Mouse (Mus musculus) hindbrain, embryonic 12.5 days (tissue): ENCODE measurements at regions not wholly inside any gene's neighbourhood (a gene's known extent, or its start where the extent isn't known, plus 50 kb on each side); places are given as distances from the start of the nearest gene placed in this dataset.
"Not testable (repeated sequence)": the region's sequence is repeated elsewhere in the genome, so short reads cannot be mapped to it uniquely, and the experiment has no call there.

ENCODE experiments used
- ATAC-seq: fragments of 200-750 bp; cut with Nextera tagmentation; 2 replicates; pipeline ENCODE4 v1.8.0; 2017; ENCODE audit warnings: moderate TSS enrichment; ENCODE audit not compliant: low FRiP score
- H3K27ac ChIP-seq: fragments of 300-500 bp; sonication (generic); 2 replicates; pipeline ENCODE4 v1.5.1; 2016; ENCODE audit warnings: mild to moderate bottlenecking
- H3K27me3 ChIP-seq: fragments of 300-500 bp; sonication (generic); 2 replicates; pipeline ENCODE4 v1.6.1; 2016; ENCODE audit warnings: mild to moderate bottlenecking
- H3K36me3 ChIP-seq: fragments of 300-500 bp; sonication (generic); 2 replicates; pipeline ENCODE4 v1.6.1; 2016; ENCODE audit warnings: mild to moderate bottlenecking
- H3K4me1 ChIP-seq: fragments of 300-500 bp; sonication (generic); 2 replicates; pipeline ENCODE4 v1.6.1; 2016
- H3K4me2 ChIP-seq: fragments of 300-500 bp; sonication (generic); replicated peaks from 2 replicates; pipeline ENCODE4 v1.6.1; 2016; ENCODE audit warnings: mild to moderate bottlenecking
- H3K4me3 ChIP-seq: fragments of 300-500 bp; sonication (generic); 2 replicates; pipeline ENCODE4 v1.5.1; 2016; ENCODE audit warnings: mild to moderate bottlenecking
- H3K9ac ChIP-seq: fragments of 300-500 bp; sonication (generic); 2 replicates; pipeline ENCODE4 v1.6.1; 2016; ENCODE audit warnings: mild to moderate bottlenecking, moderate library complexity
- H3K9me3 ChIP-seq: fragments of 300-500 bp; sonication (generic); replicated peaks from 2 replicates; pipeline ENCODE4 v1.6.1; 2016; ENCODE audit warnings: mild to moderate bottlenecking
- WGBS: fragments of 180-500 bp; shearing (Covaris S2); methylation state at CpG from one replicate; pipeline ENCODE4 v1.1.7; 2016; 5-methylcytosine and 5-hydroxymethylcytosine counted together

DNA sequence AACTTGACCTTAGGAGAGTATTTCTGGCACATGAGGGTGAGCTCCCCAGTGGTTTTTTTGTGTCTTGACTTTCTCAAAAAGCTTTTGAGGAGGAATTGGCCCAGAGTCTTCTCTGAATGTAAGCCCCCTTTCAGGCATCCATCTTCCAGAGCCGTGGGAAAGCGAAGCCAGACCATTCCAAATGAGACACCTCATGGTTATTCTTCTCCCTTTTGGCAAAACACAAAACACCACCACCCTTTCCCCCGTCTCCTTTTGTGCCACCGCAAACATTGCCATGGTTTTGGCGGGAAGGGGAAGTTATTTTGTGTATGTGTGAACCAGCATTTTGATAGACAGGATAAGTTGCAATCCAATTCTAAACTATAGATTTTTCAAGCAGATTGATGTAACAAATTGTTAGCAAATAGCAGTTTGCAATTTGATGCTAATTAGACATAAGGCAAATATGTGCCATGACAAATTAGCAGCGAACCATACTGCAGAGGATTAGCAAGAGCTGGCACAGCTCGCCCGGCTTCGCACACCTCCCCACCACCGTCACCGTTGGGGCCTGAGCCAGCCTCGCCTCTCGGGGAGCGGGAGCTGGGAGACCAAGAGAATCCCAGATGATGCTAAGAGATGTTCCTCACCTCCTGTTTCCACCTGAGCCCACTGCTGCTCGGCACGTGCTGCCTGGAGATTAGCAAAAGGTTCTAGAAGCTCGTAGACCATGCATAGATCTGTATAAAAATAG is 404.9 kb upstream of the Zfp507 start:
- H3K27me3 ChIP-seq, result no peaks in the 10 kb centered on the region
- no peak overlapping the region for H3K27ac ChIP-seq
- no peaks in the 10 kb centered on the region for H3K4me1 ChIP-seq
- H3K4me2 ChIP-seq, result no peak overlapping the region
- no peak for ATAC-seq
- H3K36me3 ChIP-seq, result no peaks in the 10 kb centered on the region
- H3K4me3 ChIP-seq, result no peak overlapping the region
- 76% methylated on average over 17 of the region's 17 CpGs for WGBS
- H3K9ac ChIP-seq, result no peak overlapping the region
- no peaks in the 10 kb centered on the region; the same call in 1 of the 2 replicates for H3K9me3 ChIP-seq

DNA sequence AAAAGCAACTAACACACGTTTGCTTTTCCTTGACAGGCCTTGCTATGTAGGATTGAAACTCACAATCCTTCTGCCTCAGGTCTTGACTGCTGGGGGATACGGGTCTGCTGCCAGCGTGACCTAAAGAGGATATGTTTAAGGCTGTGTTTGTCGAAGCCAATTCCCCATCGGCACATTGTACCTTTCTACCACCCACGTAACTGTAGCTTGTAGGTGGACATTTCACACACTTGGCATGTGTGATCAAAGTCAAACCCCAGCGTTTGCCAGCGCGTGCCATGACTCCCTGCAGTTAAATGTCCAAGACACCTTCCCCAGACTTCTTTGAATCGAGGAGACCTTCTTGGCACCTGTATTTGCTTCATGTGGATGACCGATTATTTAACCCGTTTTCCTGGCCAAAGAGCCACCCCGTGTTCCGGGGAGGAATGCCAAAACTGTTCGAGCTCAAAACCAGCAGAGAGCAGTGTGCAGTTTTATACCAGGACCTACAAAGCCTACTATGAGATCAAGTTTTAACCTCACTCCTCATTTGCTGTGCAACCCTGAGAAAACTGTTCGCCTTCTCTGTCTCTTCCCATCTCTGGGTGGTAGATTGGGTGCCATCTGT is 395.4 kb upstream of the Zfp507 start:
- 91% methylated on average over 16 of the region's 16 CpGs for WGBS
- H3K9me3 ChIP-seq, result no peaks in the 10 kb centered on the region
- H3K27ac ChIP-seq, result no peak overlapping the region
- no peak for ATAC-seq
- H3K36me3 ChIP-seq, result no peaks in the 10 kb centered on the region
- H3K9ac ChIP-seq, result no peak overlapping the region
- H3K27me3 ChIP-seq, result no peaks in the 10 kb centered on the region
- no peaks in the 10 kb centered on the region for H3K4me1 ChIP-seq
- no peak overlapping the region for H3K4me2 ChIP-seq
- no peak overlapping the region for H3K4me3 ChIP-seq

DNA sequence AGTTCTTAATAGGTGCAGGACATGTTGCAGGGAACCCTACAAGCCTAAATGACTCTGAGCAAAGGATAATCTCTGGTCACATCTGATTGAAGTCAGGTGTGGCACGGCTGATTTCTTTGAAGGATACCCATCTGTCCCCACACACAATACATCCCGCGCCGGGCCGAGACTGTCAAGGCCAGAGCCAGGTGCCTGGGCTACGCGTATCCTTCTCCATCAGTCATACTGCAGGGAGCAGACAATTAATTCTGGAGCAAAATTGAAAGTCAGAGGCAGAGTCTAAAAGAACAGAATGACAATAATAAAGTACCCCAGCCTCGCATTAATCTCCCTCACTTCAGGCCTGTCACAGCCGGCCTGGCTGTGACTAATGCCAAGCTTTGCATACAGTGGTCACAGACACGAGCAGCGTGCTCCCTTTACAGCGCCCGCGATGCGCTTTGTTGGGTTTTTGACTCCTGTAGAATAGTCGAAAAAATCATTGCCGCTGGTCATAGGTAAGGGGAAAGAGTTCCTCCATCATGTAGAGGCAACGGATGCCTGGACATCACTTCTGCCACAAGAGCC is 393.4 kb upstream of the Zfp507 start:
- H3K36me3 ChIP-seq, result no peaks in the 10 kb centered on the region
- H3K4me1 ChIP-seq, result peaks cover 3% of the 10 kb centered on the region; the same call in 1 of the 2 replicates
- H3K4me3 ChIP-seq, result no peak overlapping the region
- H3K4me2 ChIP-seq, result no peak overlapping the region
- WGBS, result 65% methylated on average over 18 of the region's 18 CpGs
- H3K9ac ChIP-seq, result no peak overlapping the region
- no peaks in the 10 kb centered on the region for H3K9me3 ChIP-seq
- peak; percentile 81 for ATAC-seq
- no peak overlapping the region for H3K27ac ChIP-seq
- H3K27me3 ChIP-seq, result no peaks in the 10 kb centered on the region

DNA sequence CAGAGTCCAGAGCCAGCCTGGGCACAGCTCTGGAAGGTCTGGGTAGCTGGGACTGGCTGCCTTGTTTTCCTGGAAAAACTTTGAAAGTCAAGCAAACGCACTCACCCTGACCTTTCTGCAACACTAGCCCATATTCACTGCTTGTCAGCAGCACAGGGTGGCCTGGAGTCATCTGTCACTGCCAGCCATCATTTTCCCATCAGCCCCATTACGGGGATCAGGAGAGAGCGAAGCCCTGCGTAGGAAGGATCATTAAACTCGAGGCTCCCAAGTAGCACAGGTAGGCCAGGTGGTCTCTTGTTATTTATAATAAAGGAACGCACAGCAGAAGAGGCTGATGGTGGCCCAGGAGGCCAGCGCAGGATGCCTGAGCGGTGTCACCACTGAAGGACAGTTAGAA is 389.8 kb upstream of the Zfp507 start:
- Histone ChIP-seq H3K36me3 (no peaks in the 10 kb centered on the region), H3K9me3 (no peaks in the 10 kb centered on the region), H3K27ac (no peak overlapping the region), H3K4me3 (no peak overlapping the region), H3K27me3 (no peaks in the 10 kb centered on the region), H3K9ac (no peak overlapping the region), H3K4me2 (no peak overlapping the region), H3K4me1 (peaks cover 3% of the 10 kb centered on the region; the same call in 1 of the 2 replicates)
- 0 out of 2 replicates have a peak, but pooled peaks have one; percentile 6 for ATAC-seq
- WGBS, result 68% methylated on average over 8 of the region's 8 CpGs

DNA sequence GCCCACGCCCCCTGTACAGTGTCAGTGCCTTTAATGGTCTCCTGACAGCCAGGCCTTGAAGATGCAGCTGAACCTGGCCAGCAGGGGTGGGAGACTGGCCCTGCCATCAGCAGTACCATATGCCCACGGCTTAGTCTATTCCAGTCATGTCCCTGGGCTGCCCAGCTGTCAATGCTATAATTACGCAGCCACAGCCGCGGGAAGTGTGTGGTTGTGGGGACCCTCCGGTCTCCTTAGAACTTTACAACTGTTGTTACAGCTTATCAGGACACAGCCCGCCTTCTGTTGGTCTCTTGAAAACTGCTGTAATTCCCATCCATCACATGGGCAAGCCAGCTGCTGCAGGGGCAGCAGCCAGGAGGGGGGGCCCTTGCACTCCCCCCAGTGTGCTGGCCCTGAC is 375.1 kb upstream of the Zfp507 start:
- H3K4me3 ChIP-seq, result no peak overlapping the region
- no peaks in the 10 kb centered on the region for H3K36me3 ChIP-seq
- 66% methylated on average over 7 of the region's 7 CpGs for WGBS

DNA sequence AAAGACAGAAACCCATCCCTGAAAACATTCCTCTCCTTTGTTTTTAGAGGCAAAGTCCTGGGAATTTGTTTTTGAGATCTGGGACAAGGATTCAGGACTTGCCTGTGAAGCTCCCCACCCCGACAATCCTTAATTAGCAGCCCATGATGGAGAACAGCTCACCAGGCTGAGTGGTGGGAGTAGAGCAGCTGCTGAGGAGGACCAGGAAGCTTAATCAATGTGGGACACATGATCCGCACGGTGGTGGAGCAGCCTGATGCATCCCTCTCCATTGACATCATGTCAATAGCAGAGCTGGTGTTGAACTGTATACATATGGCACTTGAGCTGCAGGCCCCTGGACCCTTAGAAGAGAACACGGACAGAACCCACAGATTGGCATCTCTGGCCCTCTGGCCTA is 372.5 kb upstream of the Zfp507 start:
- no peak for ATAC-seq
- no peak overlapping the region for H3K4me2 ChIP-seq
- WGBS, result 87% methylated on average over 4 of the region's 4 CpGs
- H3K9ac ChIP-seq, result no peak overlapping the region
- H3K4me1 ChIP-seq, result no peaks in the 10 kb centered on the region
- H3K27ac ChIP-seq, result no peak overlapping the region
- no peak overlapping the region for H3K4me3 ChIP-seq
- H3K36me3 ChIP-seq, result no peaks in the 10 kb centered on the region
- H3K27me3 ChIP-seq, result no peaks in the 10 kb centered on the region
- H3K9me3 ChIP-seq, result no peaks in the 10 kb centered on the region

More for the DNA sequence above, 375.1 kb upstream of the Zfp507 start:
- Histone ChIP-seq H3K27me3 (no peaks in the 10 kb centered on the region), H3K4me1 (no peaks in the 10 kb centered on the region), H3K9ac (no peak overlapping the region), H3K4me2 (no peak overlapping the region), H3K9me3 (no peaks in the 10 kb centered on the region), H3K27ac (no peak overlapping the region)
- ATAC-seq, result no peak

DNA sequence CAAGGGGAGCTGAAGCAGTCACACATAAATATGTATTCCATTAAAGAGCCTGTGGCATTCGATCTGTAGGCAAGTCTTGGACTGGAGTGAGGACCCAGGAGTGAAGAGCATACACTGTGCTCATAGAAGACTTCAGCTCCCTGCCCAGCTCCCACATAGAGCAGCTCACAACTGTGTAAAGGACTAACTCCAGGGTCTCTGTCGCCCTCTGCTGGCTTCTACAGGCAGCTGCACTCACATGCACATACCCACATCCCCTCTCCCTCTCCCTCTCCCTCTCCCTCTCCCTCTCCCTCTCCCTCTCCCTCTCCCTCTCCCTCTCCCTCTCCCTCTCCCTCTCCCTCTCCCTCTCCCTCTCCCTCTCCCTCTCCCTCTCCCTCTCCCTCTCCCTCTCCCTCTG is 369.7 kb upstream of the Zfp507 start:
- not testable (repeated sequence) for H3K36me3 ChIP-seq, H3K9me3 ChIP-seq, H3K4me3 ChIP-seq, ATAC-seq, H3K4me2 ChIP-seq, H3K27ac ChIP-seq, H3K27me3 ChIP-seq, H3K9ac ChIP-seq, H3K4me1 ChIP-seq
- 47% methylated on average over 2 of the region's 2 CpGs for WGBS

DNA sequence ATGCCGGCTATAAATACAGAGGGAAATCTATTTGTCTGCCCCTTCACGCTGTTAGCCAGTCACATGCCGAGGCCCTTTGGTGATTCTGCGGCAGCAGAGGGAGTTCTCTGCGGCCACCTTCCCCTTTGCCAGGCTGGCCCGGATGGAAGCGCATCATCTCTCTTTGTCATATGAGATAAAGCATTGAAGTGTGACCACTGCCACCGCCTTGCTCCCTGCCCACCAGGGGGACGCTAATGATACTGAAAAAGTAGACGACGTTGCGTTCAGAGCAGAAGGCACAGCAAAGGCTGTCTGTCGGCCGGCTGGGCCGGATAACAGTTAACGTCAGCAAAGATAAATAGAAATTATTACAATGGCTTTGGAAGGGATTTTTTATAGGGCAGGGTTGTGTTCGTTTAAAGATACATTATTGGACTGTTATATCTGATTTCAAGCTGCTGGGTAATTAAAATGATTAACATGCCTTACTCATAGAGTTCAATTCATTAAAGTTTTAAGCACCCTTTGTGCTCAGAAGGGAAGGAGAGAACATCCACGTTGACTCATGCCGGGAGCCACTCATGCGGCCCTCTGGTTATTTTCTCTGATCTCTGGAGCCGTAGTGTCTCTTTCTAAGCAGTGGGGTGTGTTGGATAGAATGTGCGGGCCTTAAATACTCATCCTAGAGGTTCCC is 354.6 kb upstream of the Zfp507 start:
- H3K4me2 ChIP-seq, result 0 out of 2 replicates have a peak overlapping the region, but pooled peaks have one; percentile 11

DNA sequence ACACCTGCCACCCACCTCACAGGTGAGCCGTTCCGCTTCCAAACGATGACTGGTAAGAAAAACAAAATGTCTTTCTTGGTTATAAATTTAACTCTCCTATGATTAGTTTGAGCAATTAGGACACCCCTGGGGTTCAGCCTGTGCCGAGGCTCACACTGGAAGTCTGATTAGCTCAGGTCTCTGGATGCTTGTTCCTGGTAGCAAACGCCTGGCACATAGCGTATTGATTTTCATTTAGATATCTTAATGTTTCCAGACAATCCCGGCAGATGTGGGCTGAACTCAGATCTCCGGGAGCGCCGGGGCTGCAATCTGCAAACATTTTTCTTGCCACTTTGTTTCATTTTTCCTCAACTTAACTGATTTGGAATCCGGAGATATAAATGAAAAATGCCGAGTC is 353.8 kb upstream of the Zfp507 start:
- WGBS, result 73% methylated on average over 12 of the region's 12 CpGs
- H3K4me2 ChIP-seq, result no peak overlapping the region
- H3K27ac ChIP-seq, result no peak overlapping the region
- H3K4me3 ChIP-seq, result no peak overlapping the region
- H3K9me3 ChIP-seq, result no peaks in the 10 kb centered on the region
- peaks cover 9% of the 10 kb centered on the region for H3K4me1 ChIP-seq
- H3K36me3 ChIP-seq, result no peaks in the 10 kb centered on the region
- no peaks in the 10 kb centered on the region for H3K27me3 ChIP-seq
- no peak for ATAC-seq
- H3K9ac ChIP-seq, result no peak overlapping the region

More for the DNA sequence above, 354.6 kb upstream of the Zfp507 start:
- no peak overlapping the region for H3K4me3 ChIP-seq
- peaks cover 7% of the 10 kb centered on the region; the same call in 1 of the 2 replicates for H3K4me1 ChIP-seq
- peak overlapping the region; percentile 64 for H3K27ac ChIP-seq
- 50% methylated on average over 22 of the region's 22 CpGs for whole genome bisulfite sequencing
- no peaks in the 10 kb centered on the region for H3K9me3 ChIP-seq
- no peaks in the 10 kb centered on the region for H3K27me3 ChIP-seq
- no peaks in the 10 kb centered on the region for H3K36me3 ChIP-seq
- ATAC-seq, result peak; percentile 38; the same call in 1 of the 2 replicates
- no peak overlapping the region for H3K9ac ChIP-seq

DNA sequence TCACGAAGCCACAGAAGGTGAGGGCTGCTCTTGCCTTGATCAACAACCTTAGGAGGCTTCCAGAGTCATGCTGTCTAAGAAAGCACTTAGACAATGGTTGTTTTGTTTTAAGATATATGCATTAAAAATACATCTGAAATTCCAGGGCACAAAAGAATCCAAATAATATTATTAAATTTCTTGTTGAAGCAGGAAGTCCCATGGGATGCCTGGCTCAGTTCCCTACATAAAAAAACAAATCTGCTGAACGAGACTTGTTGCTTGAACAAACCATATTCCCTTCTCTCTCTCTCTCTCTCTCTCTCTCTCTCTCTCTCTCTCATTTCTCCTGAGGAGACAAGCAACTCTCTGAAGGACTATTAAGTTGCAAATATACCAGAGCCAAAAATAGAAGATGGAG is 352.8 kb upstream of the Zfp507 start:
- WGBS, result 62% methylated on average over 2 of the region's 2 CpGs
- peaks cover 18% of the 10 kb centered on the region for H3K4me1 ChIP-seq
- no peaks in the 10 kb centered on the region for H3K9me3 ChIP-seq
- ATAC-seq, result no peak
- no peaks in the 10 kb centered on the region for H3K27me3 ChIP-seq
- H3K27ac ChIP-seq, result no peak overlapping the region
- H3K4me3 ChIP-seq, result no peak overlapping the region
- H3K4me2 ChIP-seq, result no peak overlapping the region
- H3K9ac ChIP-seq, result no peak overlapping the region
- no peaks in the 10 kb centered on the region for H3K36me3 ChIP-seq

DNA sequence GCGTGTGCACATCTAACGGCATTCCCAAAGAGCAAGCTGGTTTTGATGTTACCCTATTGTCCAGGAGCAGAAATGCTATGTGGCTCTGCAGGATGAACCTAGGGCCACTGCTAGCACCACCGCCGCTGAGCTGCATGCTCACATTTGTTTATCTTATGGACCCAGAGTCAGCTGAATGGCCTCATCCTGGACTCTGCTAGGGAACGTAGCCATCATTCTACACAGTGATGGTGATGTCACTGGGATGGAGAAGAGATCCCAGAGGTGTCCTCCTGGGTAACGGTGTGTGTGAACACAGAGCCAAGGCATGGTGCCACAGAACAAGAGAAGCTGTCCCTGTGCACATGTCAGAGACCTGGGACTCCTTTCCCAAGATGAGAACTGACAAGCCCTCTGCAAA is 352.4 kb upstream of the Zfp507 start:
- no peak overlapping the region for H3K4me2 ChIP-seq
- H3K9me3 ChIP-seq, result no peaks in the 10 kb centered on the region
- ATAC-seq, result no peak
- H3K36me3 ChIP-seq, result no peaks in the 10 kb centered on the region
- H3K27ac ChIP-seq, result no peak overlapping the region
- H3K9ac ChIP-seq, result no peak overlapping the region
- H3K27me3 ChIP-seq, result no peaks in the 10 kb centered on the region
- H3K4me3 ChIP-seq, result no peak overlapping the region
- 81% methylated on average over 6 of the region's 6 CpGs for WGBS
- H3K4me1 ChIP-seq, result peaks cover 18% of the 10 kb centered on the region

DNA sequence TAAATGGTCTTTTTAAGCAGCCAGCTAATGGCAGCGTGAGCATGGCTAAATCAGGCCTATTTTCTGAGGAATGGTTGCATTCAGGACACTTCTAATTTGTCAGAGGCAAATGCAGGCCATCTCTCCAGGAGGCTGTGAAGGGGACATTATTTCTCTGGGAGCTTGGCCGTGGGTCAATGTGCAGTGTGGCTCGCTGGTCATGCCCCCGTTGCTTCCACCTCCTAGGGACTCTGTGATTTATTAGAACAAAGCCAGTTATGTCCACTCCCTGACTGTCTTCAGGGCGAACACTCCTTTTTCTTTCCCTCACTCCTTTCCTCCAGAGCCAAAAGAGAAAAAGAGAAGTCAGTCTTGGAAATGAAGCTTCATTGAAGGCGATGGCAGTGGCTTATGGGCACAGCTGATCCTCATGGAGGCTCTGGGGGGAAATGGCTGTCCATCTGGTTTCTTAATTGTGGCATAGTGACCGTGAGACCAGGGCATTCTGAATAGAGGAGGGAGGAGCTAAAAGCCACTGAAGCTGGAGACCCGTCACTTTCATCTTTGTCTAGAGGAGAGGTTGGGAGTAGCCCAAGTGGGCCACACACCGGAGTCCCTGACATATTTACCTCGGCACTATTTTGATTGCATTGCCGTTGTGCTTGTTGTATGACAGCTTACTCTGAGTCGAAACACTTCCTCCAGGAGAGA is 348.2 kb upstream of the Zfp507 start:
- 24% methylated on average over 12 of the region's 12 CpGs for WGBS
- Histone ChIP-seq H3K4me1 (peaks cover 11% of the 10 kb centered on the region), H3K4me2 (no peak overlapping the region), H3K27me3 (no peaks in the 10 kb centered on the region), H3K36me3 (no peaks in the 10 kb centered on the region), H3K9me3 (no peaks in the 10 kb centered on the region), H3K9ac (no peak overlapping the region), H3K27ac (no peak overlapping the region), H3K4me3 (no peak overlapping the region)
- no peak for ATAC-seq
